In the genomic region with DNA sequence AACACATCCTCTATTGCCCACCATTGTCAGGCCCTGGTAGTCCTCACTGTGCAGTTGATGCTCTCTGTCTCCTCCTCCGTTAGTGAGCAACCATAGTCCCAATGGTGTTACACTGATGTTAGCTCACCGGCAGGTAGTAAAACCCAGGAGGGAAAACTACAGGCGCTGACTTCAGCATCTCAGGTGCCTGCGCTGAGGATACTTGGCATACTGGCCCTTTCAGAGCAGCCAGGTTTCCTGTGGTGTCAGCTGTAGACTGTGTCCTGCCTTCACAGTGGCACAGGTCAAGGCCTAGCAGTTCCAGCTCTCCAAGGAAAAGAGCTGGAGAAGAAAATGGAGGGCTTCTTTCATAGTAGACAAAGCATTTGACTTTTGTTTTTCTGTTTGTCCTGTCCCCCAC, we compare ENCODE assay signal across 23 mouse cellular contexts. TPM values are rescaled to one million over a fixed set of nuclear protein-coding genes. Genes with fewer than 3 reads are reported as not detected.
A peak's percentile ranks its signal among the peaks of the same experiment; 100 is the strongest.
DNase-seq lines count a peak whose midpoint lies in the region; ATAC-seq lines count a peak whose summit lies in the region.
"Had no signal": no experiment of that assay in that cellular context is flagged by ENCODE, and none has a peak within 500 bp of the region (broad histone marks: within the 10 kb centered on the region; RNA-seq: fewer than 3 reads in every experiment).

No protein-coding gene starts in this region.

- no peak for DNase-seq in cerebellum, adult 8-10 months
- peak; percentile 33 for DNase-seq in cerebellum, adult 9-10 months
- DNase-seq in cerebellum, postnatal 14 days, result no peak
- peak; percentile 27 for DNase-seq in liver, embryonic 11.5 days (ENCODE audit: low spot score)
- DNase-seq in liver, result no peak
- no peak for DNase-seq in midbrain, embryonic 11.5 days (ENCODE audit: low spot score, missing footprints)
- DNase-seq: adrenal gland, postnatal 10 days; B cell, adult 2 months; gastrocnemius, postnatal 14 days; heart, postnatal 4 days; kidney, adult 2 months had no signal

- no peaks in the 10 kb centered on the region for H3K4me1 ChIP-seq in liver, embryonic 11.5 days (replicated peaks; ENCODE audit: control insufficient read depth, insufficient read depth, low read length)
- no peaks in the 10 kb centered on the region for H3K4me1 ChIP-seq in midbrain, embryonic 11.5 days (ENCODE audit: control insufficient read depth, insufficient read depth, low read length)
- H3K4me1 ChIP-seq: embryonic facial prominence, embryonic 13.5 days; forebrain, embryonic 12.5 days; hindbrain, embryonic 12.5 days; intestine, embryonic 15.5 days; kidney, embryonic 15.5 days had no signal

- no peak overlapping the region for H3K9ac ChIP-seq in liver, embryonic 11.5 days (ENCODE audit: low read depth, low read length)
- H3K9ac ChIP-seq in midbrain, embryonic 11.5 days (ENCODE audit: low read length), result no peak overlapping the region
- H3K9ac ChIP-seq: embryonic facial prominence, embryonic 13.5 days; forebrain, embryonic 12.5 days; heart, embryonic 13.5 days; hindbrain, embryonic 12.5 days; intestine, embryonic 15.5 days; kidney, embryonic 15.5 days had no signal

- H3K27ac ChIP-seq in liver, embryonic 11.5 days (ENCODE audit: low read depth, low read length), result no peak overlapping the region
- H3K27ac ChIP-seq in midbrain, embryonic 11.5 days (ENCODE audit: low read depth, low read length), result no peak overlapping the region
- H3K27ac ChIP-seq: embryonic facial prominence, embryonic 13.5 days; forebrain, embryonic 12.5 days; heart, embryonic 13.5 days; hindbrain, embryonic 12.5 days; hindbrain, postnatal 0 days; intestine, embryonic 15.5 days; kidney, embryonic 15.5 days had no signal

- no peaks in the 10 kb centered on the region for H3K9me3 ChIP-seq in liver, embryonic 11.5 days (ENCODE audit: control insufficient read depth, low read length)
- no peaks in the 10 kb centered on the region for H3K9me3 ChIP-seq in midbrain, embryonic 11.5 days (ENCODE audit: control insufficient read depth, low read length)
- H3K9me3 ChIP-seq: embryonic facial prominence, embryonic 13.5 days; forebrain, embryonic 12.5 days; G1E; heart, embryonic 13.5 days; hindbrain, embryonic 12.5 days; intestine, embryonic 15.5 days; kidney, embryonic 15.5 days had no signal

- ATAC-seq in cerebellum, adult (ENCODE audit: insufficient number of reproducible peaks, low FRiP score, low TSS enrichment), result peak; percentile 72
- ATAC-seq in liver, embryonic 11.5 days (replicated peaks; ENCODE audit: low FRiP score), result no peak
- ATAC-seq in midbrain, embryonic 11.5 days (ENCODE audit: low FRiP score), result no peak
- ATAC-seq: CD4-positive, CD25-positive, alpha-beta regulatory T cell, adult 4 months; forebrain, embryonic 16.5 days; hindbrain, postnatal 0 days; intestine, embryonic 15.5 days had no signal

- H3K36me3 ChIP-seq in liver, embryonic 11.5 days (ENCODE audit: control insufficient read depth, insufficient read depth, low read length), result peaks cover 13% of the 10 kb centered on the region
- peaks cover 3% of the 10 kb centered on the region; the same call in 1 of the 2 replicates for H3K36me3 ChIP-seq in midbrain, embryonic 11.5 days (ENCODE audit: control insufficient read depth, insufficient read depth, low read length)

- no peak overlapping the region for H3K4me3 ChIP-seq in liver, embryonic 11.5 days (ENCODE audit: low read depth, low read length)
- no peak overlapping the region for H3K4me3 ChIP-seq in midbrain, embryonic 11.5 days (ENCODE audit: low read depth, low read length)
- H3K4me3 ChIP-seq: embryonic facial prominence, embryonic 13.5 days; forebrain, embryonic 12.5 days; heart, embryonic 13.5 days; hindbrain, embryonic 12.5 days; intestine, embryonic 15.5 days; kidney, embryonic 15.5 days had no signal

- WGBS in liver, embryonic 11.5 days, result 88% methylated on average over 4 of the region's 4 CpGs
- 97% methylated on average over 4 of the region's 4 CpGs for WGBS in midbrain, embryonic 11.5 days

- no peak overlapping the region for H3K4me2 ChIP-seq in liver, embryonic 11.5 days
- no peak overlapping the region for H3K4me2 ChIP-seq in midbrain, embryonic 11.5 days
- H3K4me2 ChIP-seq: embryonic facial prominence, embryonic 13.5 days; forebrain, embryonic 12.5 days; heart, embryonic 13.5 days; hindbrain, embryonic 12.5 days; intestine, embryonic 15.5 days; kidney, embryonic 15.5 days had no signal

- no peaks in the 10 kb centered on the region for H3K27me3 ChIP-seq in liver, embryonic 11.5 days (replicated peaks; ENCODE audit: control insufficient read depth, insufficient read depth, low read length)
- H3K27me3 ChIP-seq in midbrain, embryonic 11.5 days (ENCODE audit: control insufficient read depth, insufficient read depth, low read length), result no peaks in the 10 kb centered on the region
- H3K27me3 ChIP-seq: embryonic facial prominence, embryonic 13.5 days; forebrain, embryonic 12.5 days; heart, embryonic 13.5 days; hindbrain, embryonic 12.5 days; intestine, embryonic 15.5 days; kidney, embryonic 15.5 days had no signal

RNA-seq across cellular contexts. Expression of gene Scly, which starts 21.6 kb away (rescaled TPM):
- polyA plus RNA-seq in liver, embryonic 11.5 days (2014; fragmentation: Nextera tagmentation; extraction: Ambion mirVana), result 36.9 and 37.0 TPM in 2 replicates
- 10.1 and 11.0 TPM in 2 replicates for polyA plus RNA-seq in midbrain, embryonic 11.5 days (2014; fragmentation: Nextera tagmentation; extraction: Ambion mirVana)

RNA-seq across cellular contexts. Expression of gene Ube2f, which starts 26.5 kb away (rescaled TPM):
- polyA plus RNA-seq in liver, embryonic 11.5 days (2014; fragmentation: Nextera tagmentation; extraction: Ambion mirVana), result 78.5 and 81.4 TPM in 2 replicates
- polyA plus RNA-seq in midbrain, embryonic 11.5 days (2014; fragmentation: Nextera tagmentation; extraction: Ambion mirVana), result 88.5 and 95.6 TPM in 2 replicates

RNA-seq across cellular contexts. Expression of gene Espnl, which starts 45.3 kb away (rescaled TPM):
- polyA plus RNA-seq in liver, embryonic 11.5 days (2014; fragmentation: Nextera tagmentation; extraction: Ambion mirVana), result 0.05 and 0.10 TPM in 2 replicates
- polyA plus RNA-seq in midbrain, embryonic 11.5 days (2014; fragmentation: Nextera tagmentation; extraction: Ambion mirVana), result 0.08 and 0.11 TPM in 2 replicates
- polyA plus RNA-seq: CD4-positive, CD25-positive, alpha-beta regulatory T cell, adult 4 months; embryonic facial prominence, embryonic 13.5 days; heart, postnatal 0 days had no signal

Comparison
In these comparisons a context has a peak if more than half of its experiments do, and no peak if none do; other contexts are left out.
1. DNase-seq: peak in cerebellum, adult 9-10 months (single experiment) and liver, embryonic 11.5 days (single experiment); none in cerebellum, adult 8-10 months (single experiment), cerebellum, postnatal 14 days (0 of 2), liver (single experiment) and midbrain, embryonic 11.5 days (single experiment).